Mouse (Mus musculus) MEL (cell line): Measurements from ENCODE around the gene Psmd2. TPM values are rescaled to one million over a fixed set of nuclear protein-coding genes. Genes with fewer than 3 reads are reported as not detected.

Source experiments
- DNase-seq: peaks from one replicate; pipeline ENCODE4 v3.0.0; 2011; ENCODE audit warnings: low read depth, low spot score
- H3K27ac ChIP-seq: 2 replicates; pipeline ENCODE4 v1.5.1; 2012; ENCODE audit warnings: low read depth, mild to moderate bottlenecking, control low read depth, low read length, moderate library complexity; ENCODE audit not compliant: control insufficient read depth
- H3K27me3 ChIP-seq, 2 experiments: fragments of 150-350 bp in 1 of 2; sonication (generic) in 1 of 2; 2 replicates each; pipeline ENCODE4 v1.6.1; 2012; ENCODE audit warnings: low read length in 2 of 2, mild to moderate bottlenecking in 2 of 2, improper control_type of control experiment in 1 of 2, moderate library complexity in 1 of 2; ENCODE audit not compliant: insufficient read depth in 2 of 2, control insufficient read depth in 1 of 2
- H3K36me3 ChIP-seq, 2 experiments: 2 replicates each; pipeline ENCODE4 v1.6.1; 2012 to 2014; ENCODE audit warnings: low read length in 2 of 2, improper control_type of control experiment in 1 of 2, inconsistent platforms in 1 of 2, mild to moderate bottlenecking in 1 of 2; ENCODE audit not compliant: insufficient read depth in 2 of 2, control insufficient read depth in 1 of 2
- H3K4me1 ChIP-seq, 2 experiments: fragments of 150-350 bp in 1 of 2; sonication (generic) in 1 of 2; 2 replicates each; pipeline ENCODE4 v1.6.1; 2012; ENCODE audit warnings: low read length in 2 of 2, improper control_type of control experiment in 1 of 2, mild to moderate bottlenecking in 1 of 2; ENCODE audit not compliant: insufficient read depth in 2 of 2, control insufficient read depth in 1 of 2
- H3K4me3 ChIP-seq, 2 experiments: fragments of 150-350 bp in 1 of 2; sonication (generic) in 1 of 2; 2 replicates each; pipeline ENCODE4 v1.5.1; 2012; ENCODE audit warnings: low read depth in 2 of 2, low read length in 2 of 2, mild to moderate bottlenecking in 2 of 2, moderate library complexity in 2 of 2, control low read depth in 1 of 2, improper control_type of control experiment in 1 of 2; ENCODE audit not compliant: control insufficient read depth in 1 of 2, insufficient read depth in 1 of 2
- H3K79me2 ChIP-seq: 2 replicates; pipeline ENCODE4 v1.6.1; 2012; ENCODE audit warnings: mild to moderate bottlenecking, low read length, moderate library complexity; ENCODE audit not compliant: control insufficient read depth, poor library complexity, insufficient read depth
- H3K9ac ChIP-seq: 2 replicates; pipeline ENCODE4 v1.6.1; 2012; ENCODE audit warnings: low read depth, mild to moderate bottlenecking, control low read depth, low read length, moderate library complexity; ENCODE audit not compliant: control insufficient read depth, poor library complexity, severe bottlenecking
- H3K9me3 ChIP-seq: fragments of 150-350 bp; sonication (generic); replicated peaks from 2 replicates; pipeline ENCODE4 v1.6.1; 2012; ENCODE audit warnings: mild to moderate bottlenecking, low read length, improper control_type of control experiment, moderate library complexity; ENCODE audit not compliant: insufficient read depth
- BHLHE40 ChIP-seq: IDR thresholded peaks from 2 replicates; pipeline ENCODE4 v1.6.1; 2012; ENCODE audit warnings: low read depth, mild to moderate bottlenecking, inconsistent platforms, low read length, improper control_type of control experiment, borderline replicate concordance
- CHD1 ChIP-seq: IDR thresholded peaks from 2 replicates; pipeline ENCODE4 v1.6.1; 2012; ENCODE audit warnings: low read depth, mild to moderate bottlenecking, inconsistent platforms, low read length, improper control_type of control experiment
- CHD2 ChIP-seq: IDR thresholded peaks from 2 replicates; pipeline ENCODE4 v1.6.1; 2011; ENCODE audit warnings: low read length, improper control_type of control experiment
- ELF1 ChIP-seq: IDR thresholded peaks from 2 replicates; pipeline ENCODE4 v1.6.1; 2014; ENCODE audit warnings: low read depth, mild to moderate bottlenecking, inconsistent platforms, low read length, improper control_type of control experiment, moderate library complexity
- EP300 ChIP-seq, 2 experiments: IDR thresholded peaks; 2 replicates each; pipeline ENCODE4 v1.6.1; 2011; ENCODE audit warnings: improper control_type of control experiment in 2 of 2, low read length in 2 of 2, low read depth in 1 of 2, mild to moderate bottlenecking in 1 of 2
- ETS1 ChIP-seq: IDR thresholded peaks from 2 replicates; pipeline ENCODE4 v1.6.1; 2012; ENCODE audit warnings: low read depth, mild to moderate bottlenecking, inconsistent platforms, low read length, improper control_type of control experiment, moderate library complexity
- MAFK ChIP-seq: IDR thresholded peaks from 2 replicates; pipeline ENCODE4 v1.6.1; 2011; ENCODE audit warnings: low read depth, mild to moderate bottlenecking, low read length, improper control_type of control experiment, borderline replicate concordance
- MAX ChIP-seq: IDR thresholded peaks from 2 replicates; pipeline ENCODE4 v1.6.1; 2011; ENCODE audit warnings: low read length, improper control_type of control experiment
- MAZ ChIP-seq: IDR thresholded peaks from 2 replicates; pipeline ENCODE4 v1.6.1; 2012; ENCODE audit warnings: low read depth, mild to moderate bottlenecking, inconsistent platforms, low read length, improper control_type of control experiment
- MEF2A ChIP-seq: IDR thresholded peaks from 2 replicates; pipeline ENCODE4 v1.6.1; 2014; ENCODE audit warnings: low read depth, mild to moderate bottlenecking, inconsistent platforms, low read length, improper control_type of control experiment; ENCODE audit not compliant: poor library complexity, insufficient replicate concordance, severe bottlenecking; ENCODE audit errors: extremely low read depth
- MXI1 ChIP-seq: IDR thresholded peaks from 2 replicates; pipeline ENCODE4 v1.6.1; 2011; ENCODE audit warnings: mild to moderate bottlenecking, low read depth, low read length, improper control_type of control experiment
- MYB ChIP-seq: IDR thresholded peaks from 2 replicates; pipeline ENCODE4 v1.6.1; 2011; ENCODE audit warnings: mild to moderate bottlenecking, low read depth, low read length, improper control_type of control experiment
- NELFE ChIP-seq: IDR thresholded peaks from 2 replicates; pipeline ENCODE4 v1.6.1; 2011; ENCODE audit warnings: low read depth, low read length, improper control_type of control experiment
- NRF1 ChIP-seq: IDR thresholded peaks from 2 replicates; pipeline ENCODE4 v1.6.1; 2014; ENCODE audit warnings: low read depth, mild to moderate bottlenecking, inconsistent platforms, low read length, improper control_type of control experiment, moderate library complexity; ENCODE audit not compliant: poor library complexity, insufficient read depth, severe bottlenecking
- POLR2A ChIP-seq, 2 experiments: IDR thresholded peaks; 2 replicates each; pipeline ENCODE4 v1.6.1; 2011 to 2012; ENCODE audit warnings: low read length in 2 of 2, mild to moderate bottlenecking in 2 of 2, control low read depth in 1 of 2, improper control_type of control experiment in 1 of 2, low read depth in 1 of 2, moderate library complexity in 1 of 2; ENCODE audit not compliant: control insufficient read depth in 1 of 2, insufficient read depth in 1 of 2, poor library complexity in 1 of 2
- POLR2AphosphoS2 ChIP-seq: IDR thresholded peaks from 2 replicates; pipeline ENCODE4 v1.6.1; 2011; ENCODE audit warnings: low read length, improper control_type of control experiment
- POLR2AphosphoS5 ChIP-seq: IDR thresholded peaks from 2 replicates; pipeline ENCODE4 v1.6.1; 2012; ENCODE audit warnings: low read depth, borderline replicate concordance, mild to moderate bottlenecking, inconsistent platforms, low read length, moderate library complexity, mixed read lengths
- RCOR1 ChIP-seq: IDR thresholded peaks from 2 replicates; pipeline ENCODE4 v1.6.1; 2012; ENCODE audit warnings: low read depth, mild to moderate bottlenecking, inconsistent platforms, low read length, improper control_type of control experiment
- SMC3 ChIP-seq: IDR thresholded peaks from 2 replicates; pipeline ENCODE4 v1.6.1; 2011; ENCODE audit warnings: low read depth, low read length, improper control_type of control experiment
- TAL1 ChIP-seq: IDR thresholded peaks from 2 replicates; pipeline ENCODE4 v1.6.1; 2012; ENCODE audit warnings: mild to moderate bottlenecking, inconsistent platforms, low read length, moderate library complexity, mixed read lengths
- TBP ChIP-seq: IDR thresholded peaks from 2 replicates; pipeline ENCODE4 v1.8.0; 2011; ENCODE audit warnings: low read depth, low read length, improper control_type of control experiment
- TCF12 ChIP-seq: IDR thresholded peaks from 2 replicates; pipeline ENCODE4 v1.6.1; 2014; ENCODE audit warnings: low read depth, mild to moderate bottlenecking, inconsistent platforms, low read length, improper control_type of control experiment, moderate library complexity
- UBTF ChIP-seq: IDR thresholded peaks from 2 replicates; pipeline ENCODE4 v1.6.1; 2012; ENCODE audit warnings: low read depth, mild to moderate bottlenecking, inconsistent platforms, low read length, improper control_type of control experiment, moderate library complexity, borderline replicate concordance; ENCODE audit not compliant: insufficient read depth
- USF2 ChIP-seq, 2 experiments: IDR thresholded peaks; 2 replicates each; pipeline ENCODE4 v1.6.1; 2011 to 2012; ENCODE audit warnings: improper control_type of control experiment in 2 of 2, low read length in 2 of 2, borderline replicate concordance in 1 of 2, inconsistent platforms in 1 of 2, low read depth in 1 of 2, mild to moderate bottlenecking in 1 of 2; ENCODE audit not compliant: insufficient read depth in 1 of 2
- ZC3H11A ChIP-seq: IDR thresholded peaks from 2 replicates; pipeline ENCODE4 v1.6.1; 2012; ENCODE audit warnings: low read depth, mild to moderate bottlenecking, inconsistent platforms, low read length, improper control_type of control experiment
- ZMIZ1 ChIP-seq: IDR thresholded peaks from 2 replicates; pipeline ENCODE4 v1.6.1; 2012; ENCODE audit warnings: low read depth, mild to moderate bottlenecking, inconsistent platforms, low read length, improper control_type of control experiment, moderate library complexity
- ZNF384 ChIP-seq: IDR thresholded peaks from 2 replicates; pipeline ENCODE4 v1.6.1; 2012; ENCODE audit warnings: low read depth, mild to moderate bottlenecking, inconsistent platforms, low read length, improper control_type of control experiment
- polyA plus RNA-seq, 2 experiments: library from polyadenylated mRNA; stranded (reverse) in 1 of 2; unstranded in 1 of 2; fragments of >175 nt in 1 of 2; fragments of >200 nt in 1 of 2; gene quantifications; 2 replicates each; pipeline versions ENCODE4 v1.2.1 to v1.2.4; 2012; ENCODE audit warnings: low replicate concordance in 2 of 2, low read depth in 1 of 2; ENCODE audit not compliant: insufficient read length in 2 of 2, insufficient read depth in 1 of 2, missing spikeins in 1 of 2
- total RNA-seq: library from RNA; depleted of rRNA; stranded (reverse); fragments of 300-350 nt; gene quantifications from 2 replicates; pipeline ENCODE4 v1.2.3, GENCODE M21; 2012

Psmd2 gene
- total and polyA plus RNA-seq, 3 experiments: 81.9 to 432 (median 262) TPM

GRCm38 (mm10) chr16:20604705-20605104 lies 46.7 kb upstream of the Psmd2 start:
- no peaks in the 10 kb centered on the region for H3K4me1 ChIP-seq
- H3K9me3 ChIP-seq: no peaks in the 10 kb centered on the region
- H3K36me3 ChIP-seq: peaks cover 0 to 2% of the 10 kb centered on the region in 2 experiments; a peak in 2 of 4 replicates
- no peak overlapping the region for H3K27ac ChIP-seq
- DNase-seq: no peak
- H3K79me2 ChIP-seq: peaks cover 7% of the 10 kb centered on the region
- TF ChIP-seq POLR2AphosphoS5: no peak
- no peak for TF ChIP-seq CHD2
- TF ChIP-seq UBTF: no peak
- TF ChIP-seq ETS1: no peak
- no peak overlapping the region for H3K9ac ChIP-seq
- H3K4me3 ChIP-seq: no peak overlapping the region
- H3K27me3 ChIP-seq: no peaks in the 10 kb centered on the region

DNA sequence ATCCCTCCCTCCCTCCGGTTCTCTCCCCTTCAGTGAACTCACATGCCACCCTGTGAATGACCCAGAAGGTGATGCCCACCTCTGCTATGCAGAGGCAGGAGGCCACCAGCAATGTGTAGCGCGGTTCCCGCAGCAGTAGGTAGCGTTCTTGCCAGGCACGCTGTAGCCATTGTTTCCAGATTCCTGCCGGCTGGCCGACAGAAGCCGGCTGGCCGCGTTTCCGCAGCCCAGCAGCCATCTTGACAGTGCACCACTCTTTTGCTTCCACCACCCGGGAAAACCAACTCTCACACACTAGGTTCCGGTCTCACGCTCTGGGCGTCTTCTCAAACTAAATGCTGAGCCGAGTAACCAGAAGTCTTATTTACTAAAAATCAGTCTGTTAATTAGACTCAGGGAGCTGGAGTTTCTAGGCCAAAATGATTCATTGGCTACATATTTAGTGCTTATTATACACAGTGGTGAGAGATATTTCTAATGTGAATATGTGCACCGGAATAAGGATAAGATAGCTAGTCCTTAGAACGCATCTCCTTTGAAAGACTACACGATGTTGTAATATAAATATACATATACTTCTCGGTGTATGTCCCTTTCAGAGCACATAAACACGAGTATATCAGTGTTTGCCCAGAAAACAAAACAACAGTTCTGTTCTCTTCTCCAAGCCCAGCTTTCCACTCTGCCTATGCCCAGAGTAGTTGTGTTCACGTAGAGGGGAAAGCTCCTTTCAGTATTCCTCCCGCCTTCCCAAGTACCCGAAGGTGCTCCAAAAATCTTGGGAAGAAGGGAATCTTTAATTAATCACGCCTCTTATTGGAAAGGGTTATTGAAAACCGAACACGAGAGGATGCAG lies 40.7 kb upstream of the Psmd2 start:
- Histone ChIP-seq H3K9ac (peak overlapping the region; percentile 99), H3K79me2 (peaks cover 24% of the 10 kb centered on the region), H3K27ac (peak overlapping the region; percentile 90), H3K27me3 (no peaks in the 10 kb centered on the region), H3K4me1 (no peaks in the 10 kb centered on the region; a peak in 1 of 4 replicates), H3K4me3 (peak overlapping the region; percentile 91 to 95), H3K36me3 (peaks cover 0 to 10% of the 10 kb centered on the region in 2 experiments; a peak in 2 of 4 replicates), H3K9me3 (no peaks in the 10 kb centered on the region)
- DNase-seq: peak; percentile 96
- TF ChIP-seq MAZ: peak; percentile 85
- TF ChIP-seq TCF12: peak; percentile 92
- TF ChIP-seq MEF2A: 0 out of 2 replicates have a peak, but pooled peaks have one; percentile 11
- no peak; a peak in 1 of 4 replicates for TF ChIP-seq EP300 (IDR thresholded peaks at IDR 0.05; ENCODE audit: low read depth in 1 of 2, low read length in 2 of 2)
- TF ChIP-seq MXI1: peak; percentile 98
- TF ChIP-seq RCOR1: peak; percentile 61
- no peak for TF ChIP-seq POLR2AphosphoS5
- peak; percentile 69; the same call in 1 of the 2 replicates for TF ChIP-seq ETS1
- TF ChIP-seq ELF1: peak; percentile 77
- peak; percentile 92; the same call in 1 of the 2 replicates for TF ChIP-seq ZMIZ1
- no peak for TF ChIP-seq CHD1
- no peak for TF ChIP-seq ZC3H11A
- TF ChIP-seq TBP: peak; percentile 97
- peak; percentile 27; the same call in 1 of the 2 replicates for TF ChIP-seq SMC3
- 0 out of 2 replicates have a peak, but pooled peaks have one; percentile 37 for TF ChIP-seq NRF1
- 0 out of 2 replicates have a peak, but pooled peaks have one; percentile 37 for TF ChIP-seq MYB
- peak; percentile 92 to 100 for TF ChIP-seq POLR2A (IDR thresholded peaks at IDR 0.05; ENCODE audit: control insufficient read depth in 1 of 2, insufficient read depth in 1 of 2, low read depth in 1 of 2, low read length in 2 of 2, poor library complexity in 1 of 2)
- no peak for TF ChIP-seq MAFK
- peak; percentile 96 for TF ChIP-seq NELFE
- no peak for TF ChIP-seq CHD2
- no peak for TF ChIP-seq UBTF
- TF ChIP-seq MAX: peak; percentile 95
- TF ChIP-seq ZNF384: 0 out of 2 replicates have a peak, but pooled peaks have one; percentile 15
- TF ChIP-seq TAL1: no peak
- TF ChIP-seq POLR2AphosphoS2: peak; percentile 80; the same call in 1 of the 2 replicates
- TF ChIP-seq BHLHE40: peak; percentile 24; the same call in 1 of the 2 replicates
- TF ChIP-seq USF2 (IDR thresholded peaks at IDR 0.05; ENCODE audit: borderline replicate concordance in 1 of 2, insufficient read depth in 1 of 2, low read depth in 1 of 2, low read length in 2 of 2): no peak
